Mouse (Mus musculus) erythroblast, embryonic 14.5 days (primary cell): ENCODE data around the gene Psmb5.

Experiments
- GATA1 ChIP-seq: IDR thresholded peaks from 2 replicates; pipeline ENCODE4 v1.6.1; 2012; ENCODE audit warnings: low read length, inconsistent platforms, mixed read lengths
- TAL1 ChIP-seq: IDR thresholded peaks from 3 replicates; pipeline ENCODE4 v1.6.1; 2012; ENCODE audit warnings: low read length, inconsistent platforms, mixed read lengths

GRCm38 (mm10) chr14:54594055-54594454 is 23.8 kb downstream of the Psmb5 start:
- no peak for TF ChIP-seq GATA1
- no peak for TF ChIP-seq TAL1
